Mouse (Mus musculus) midbrain, embryonic 11.5 days (tissue): ENCODE results near the gene Rrp1. TPM values are rescaled to one million over a fixed set of nuclear protein-coding genes. Genes with fewer than 3 reads are reported as not detected.

ENCODE experiments used
- ATAC-seq: fragments of 200-750 bp; cut with Nextera tagmentation; 2 replicates; pipeline ENCODE4 v1.8.0; 2017; ENCODE audit warnings: moderate TSS enrichment, moderate library complexity; ENCODE audit not compliant: low FRiP score
- DNase-seq: peaks from one replicate; pipeline ENCODE4 v3.0.0; 2015; ENCODE audit warnings: low spot score; ENCODE audit errors: missing footprints
- H3K27ac ChIP-seq: fragments of 300-500 bp; sonication (generic); 2 replicates; pipeline ENCODE4 v1.5.1; 2014; ENCODE audit warnings: low read depth, low read length
- H3K27me3 ChIP-seq: fragments of 300-500 bp; sonication (generic); 2 replicates; pipeline ENCODE4 v1.6.1; 2014; ENCODE audit warnings: mild to moderate bottlenecking, low read length, moderate library complexity, mixed read lengths; ENCODE audit not compliant: control insufficient read depth, insufficient read depth
- H3K36me3 ChIP-seq: fragments of 300-500 bp; sonication (generic); 2 replicates; pipeline ENCODE4 v1.6.1; 2014; ENCODE audit warnings: mild to moderate bottlenecking, low read length, moderate library complexity, mixed read lengths; ENCODE audit not compliant: control insufficient read depth, insufficient read depth
- H3K4me1 ChIP-seq: fragments of 300-500 bp; sonication (generic); 2 replicates; pipeline ENCODE4 v1.6.1; 2014; ENCODE audit warnings: low read length; ENCODE audit not compliant: control insufficient read depth, insufficient read depth
- H3K4me2 ChIP-seq: fragments of 300-500 bp; sonication (generic); 2 replicates; pipeline ENCODE4 v1.6.1; 2014; ENCODE audit warnings: mild to moderate bottlenecking, moderate library complexity
- H3K4me3 ChIP-seq: fragments of 300-500 bp; sonication (generic); 2 replicates; pipeline ENCODE4 v1.5.1; 2014; ENCODE audit warnings: low read depth, low read length
- H3K9ac ChIP-seq: fragments of 300-500 bp; sonication (generic); 2 replicates; pipeline ENCODE4 v1.6.1; 2014; ENCODE audit warnings: low read length
- H3K9me3 ChIP-seq: fragments of 300-500 bp; sonication (generic); 2 replicates; pipeline ENCODE4 v1.6.1; 2016; ENCODE audit warnings: low read length; ENCODE audit not compliant: control insufficient read depth
- WGBS: fragments of 180-500 bp; shearing (Covaris S2); extraction: QIAGEN DNeasy Blood & Tissue Kit; methylation state at CpG from one replicate; pipeline ENCODE4 v1.1.7; 2014; 5-methylcytosine and 5-hydroxymethylcytosine counted together
- polyA plus RNA-seq: library from polyadenylated mRNA; unstranded; fragments of >200 nt; fragmentation: Nextera tagmentation; extraction: Ambion mirVana; gene quantifications from 2 replicates; pipeline ENCODE4 v1.2.1, GENCODE M21; 2014

Rrp1 gene
- polyA plus RNA-seq, 1 experiment from 2014 or later: 244 TPM

DNA sequence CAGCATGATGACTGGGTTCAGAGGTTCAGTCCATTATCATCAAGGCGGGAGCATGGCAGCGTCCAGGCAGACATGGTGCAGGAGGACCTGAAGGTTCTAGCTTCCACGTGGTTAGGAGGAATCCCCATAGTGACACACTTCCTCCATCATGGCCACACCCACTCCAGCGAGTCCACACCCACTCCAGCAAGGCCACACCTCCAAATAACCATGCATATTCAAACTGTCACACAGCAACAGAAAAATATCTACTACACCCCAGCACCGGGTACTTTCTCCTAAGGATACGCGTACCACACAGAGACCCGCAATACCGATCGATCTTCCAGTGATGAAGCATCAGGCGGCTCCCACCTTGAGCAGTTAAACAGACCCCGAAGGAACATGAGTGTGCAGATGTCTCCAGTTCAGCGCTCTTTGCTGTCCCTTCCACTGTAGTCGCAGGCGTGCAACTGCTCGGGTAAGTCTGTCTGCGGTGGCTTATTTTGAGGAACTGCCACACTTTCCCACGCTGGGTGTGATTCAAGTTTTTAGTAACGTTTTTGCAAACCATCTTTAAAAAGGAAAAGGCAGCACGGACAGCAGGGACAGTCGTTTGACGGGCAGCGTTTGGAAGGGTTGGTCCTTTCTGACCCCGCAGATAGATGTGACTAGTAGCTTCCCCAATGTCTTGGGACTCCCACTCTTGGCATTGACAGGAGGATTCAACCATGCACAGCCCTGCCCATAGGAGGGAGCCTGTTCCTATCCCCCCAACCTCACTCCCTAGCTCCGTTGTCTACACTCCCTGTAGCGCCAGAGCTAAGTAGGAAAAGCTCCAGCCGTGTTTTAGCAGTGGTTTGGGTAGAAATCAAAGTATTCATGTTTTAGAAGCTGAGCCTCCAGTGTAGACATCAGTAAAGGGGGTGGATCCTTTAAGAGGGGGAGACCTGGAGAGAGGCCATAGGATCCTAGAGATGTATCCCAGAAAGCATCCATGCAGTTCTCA, 39.9 kb downstream of the Rrp1 start:
- no peaks in the 10 kb centered on the region for H3K36me3 ChIP-seq
- no peak overlapping the region for H3K4me3 ChIP-seq
- H3K9me3 ChIP-seq: no peaks in the 10 kb centered on the region
- H3K27me3 ChIP-seq: no peaks in the 10 kb centered on the region
- H3K27ac ChIP-seq: no peak overlapping the region
- 68% methylated on average over 27 of the region's 27 CpGs for WGBS
- DNase-seq: no peak
- H3K4me1 ChIP-seq: no peaks in the 10 kb centered on the region
- no peak for ATAC-seq
- H3K4me2 ChIP-seq: no peak overlapping the region
- no peak overlapping the region for H3K9ac ChIP-seq

DNA sequence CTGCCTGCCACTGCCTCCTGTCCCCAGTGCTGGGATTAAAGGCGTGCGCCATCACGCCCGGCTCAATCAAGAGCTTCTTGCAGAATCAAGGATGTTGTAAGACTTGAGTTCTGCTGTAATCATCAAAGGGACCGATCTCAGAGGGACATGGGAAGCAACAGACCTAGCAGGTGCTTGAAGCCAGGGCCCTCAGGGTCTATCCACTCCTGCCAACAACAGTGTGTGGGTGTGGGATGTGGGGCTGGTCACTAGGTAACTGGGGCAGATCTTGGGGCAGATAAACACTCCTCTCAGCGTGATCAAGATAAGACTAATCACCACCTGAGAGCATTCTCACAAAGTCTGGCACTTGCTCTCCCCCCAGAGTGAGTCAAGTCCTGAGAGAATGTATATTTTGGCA, 41.1 kb downstream of the Rrp1 start:
- Histone ChIP-seq H3K4me3 (no peak overlapping the region), H3K9me3 (no peaks in the 10 kb centered on the region), H3K36me3 (no peaks in the 10 kb centered on the region), H3K9ac (no peak overlapping the region), H3K27ac (no peak overlapping the region), H3K4me2 (no peak overlapping the region), H3K4me1 (no peaks in the 10 kb centered on the region), H3K27me3 (no peaks in the 10 kb centered on the region)
- no peak for DNase-seq
- no peak for ATAC-seq
- WGBS: 89% methylated on average over 6 of the region's 6 CpGs

DNA sequence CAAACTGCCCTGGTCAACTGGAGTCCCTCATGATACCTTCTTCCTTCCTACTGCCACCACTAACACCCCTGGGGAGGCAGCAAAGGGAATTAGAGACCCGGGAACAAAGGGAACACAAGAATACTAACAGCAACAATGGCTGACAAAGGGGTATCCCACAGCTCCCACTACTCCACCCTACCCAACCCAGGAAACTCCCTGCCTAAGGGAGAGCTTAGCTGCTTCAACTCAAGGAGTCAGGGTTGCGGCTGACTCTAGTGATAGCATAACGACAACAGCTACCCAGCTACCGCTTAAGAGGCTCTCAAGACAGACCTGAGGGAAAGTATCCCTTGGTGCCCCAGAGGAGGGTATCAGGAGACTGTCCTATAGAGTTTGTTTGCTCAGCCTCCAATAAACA, 45.3 kb downstream of the Rrp1 start:
- 35% methylated on average over 4 of the region's 4 CpGs for WGBS
- no peak overlapping the region for H3K9ac ChIP-seq
- DNase-seq (no peak), ATAC-seq (no peak)
- no peaks in the 10 kb centered on the region for H3K27me3 ChIP-seq
- H3K36me3 ChIP-seq: no peaks in the 10 kb centered on the region
- no peak overlapping the region for H3K4me2 ChIP-seq
- no peak overlapping the region for H3K4me3 ChIP-seq
- no peak overlapping the region for H3K27ac ChIP-seq
- no peaks in the 10 kb centered on the region for H3K4me1 ChIP-seq
- no peaks in the 10 kb centered on the region for H3K9me3 ChIP-seq

DNA sequence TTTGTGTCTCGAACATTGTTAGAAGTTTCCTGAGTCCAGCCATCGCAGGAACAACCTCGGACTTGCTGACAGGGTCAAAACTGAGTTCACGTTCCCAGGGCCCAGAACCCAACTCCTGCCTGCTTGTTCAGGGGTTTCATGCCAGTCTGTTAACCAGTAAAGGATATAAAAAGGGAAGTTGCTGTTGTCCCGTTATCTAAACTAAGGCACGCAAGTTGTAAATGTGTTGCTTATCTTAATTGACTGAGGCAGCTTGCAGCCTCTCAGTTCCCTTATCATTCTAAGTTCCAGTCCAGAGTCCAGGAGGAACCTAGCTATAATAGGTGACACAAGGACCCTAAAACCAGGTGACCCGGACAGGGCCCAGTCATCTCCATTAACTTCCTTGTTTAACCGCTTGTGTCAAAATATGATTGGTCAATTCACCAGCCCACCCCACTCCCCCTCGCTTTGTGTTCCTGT, 46.0 kb downstream of the Rrp1 start:
- DNase-seq (no peak), ATAC-seq (no peak)
- Histone ChIP-seq H3K4me3 (no peak overlapping the region), H3K27me3 (no peaks in the 10 kb centered on the region), H3K27ac (no peak overlapping the region), H3K4me2 (no peak overlapping the region), H3K9me3 (no peaks in the 10 kb centered on the region), H3K36me3 (no peaks in the 10 kb centered on the region), H3K4me1 (no peaks in the 10 kb centered on the region), H3K9ac (no peak overlapping the region)
- WGBS: 78% methylated on average over 9 of the region's 9 CpGs

DNA sequence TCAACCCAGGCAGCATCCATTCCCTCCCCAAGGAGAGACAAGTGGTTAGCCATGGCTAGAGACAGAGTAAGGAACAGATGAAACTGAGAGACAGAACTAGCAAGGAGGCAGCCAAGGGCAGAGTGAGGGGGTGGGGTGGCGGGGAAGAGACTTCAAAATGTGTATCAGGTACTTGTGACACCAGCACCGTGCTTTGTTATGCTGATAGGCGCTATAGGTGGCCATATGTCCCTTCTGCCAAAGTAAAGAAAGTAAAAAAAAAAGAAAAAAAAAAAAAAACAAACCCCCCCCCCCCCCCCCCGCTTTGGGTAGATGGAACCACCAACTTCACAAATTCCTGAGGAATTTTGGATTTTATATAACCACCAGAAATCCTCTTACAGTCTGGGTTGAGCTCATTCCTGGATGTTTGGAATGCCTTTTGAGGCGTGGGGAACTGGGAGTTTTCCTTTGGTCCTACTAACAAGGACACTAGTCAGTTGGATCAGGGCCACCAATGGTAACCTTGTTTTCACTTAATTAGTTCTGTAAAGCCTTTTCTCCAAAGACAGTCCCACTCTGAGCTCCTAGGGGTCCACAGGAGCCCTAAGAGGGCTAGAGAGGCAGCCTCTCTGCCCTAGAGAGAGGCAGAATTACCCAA, 46.5 kb downstream of the Rrp1 start:
- DNase-seq (no peak), ATAC-seq (no peak)
- Histone ChIP-seq H3K9me3 (no peaks in the 10 kb centered on the region), H3K4me3 (no peak overlapping the region), H3K9ac (no peak overlapping the region), H3K36me3 (no peaks in the 10 kb centered on the region), H3K4me2 (no peak overlapping the region), H3K27ac (no peak overlapping the region), H3K27me3 (no peaks in the 10 kb centered on the region), H3K4me1 (no peaks in the 10 kb centered on the region)
- 50% methylated on average over 5 of the region's 5 CpGs for WGBS

DNA sequence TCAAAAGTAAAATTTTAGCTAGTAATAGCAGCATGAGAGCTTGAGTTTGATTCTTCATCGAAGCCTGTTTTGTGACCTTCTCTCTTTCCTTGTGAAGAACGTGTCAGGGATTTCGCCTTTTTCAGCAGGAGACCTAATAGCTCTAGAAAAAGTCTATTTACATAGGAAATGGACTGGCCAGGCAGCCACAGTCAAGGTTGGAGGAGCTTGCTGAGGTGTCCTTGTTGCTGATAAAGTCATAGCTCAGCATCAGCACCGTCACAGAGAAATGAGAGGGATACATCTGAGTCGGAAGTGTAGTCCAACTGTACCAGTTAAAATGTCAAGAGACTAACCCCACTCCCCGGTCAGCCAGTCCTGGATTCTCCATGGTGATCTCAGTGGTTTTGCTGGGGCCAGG, 47.3 kb downstream of the Rrp1 start:
- 81% methylated on average over 6 of the region's 6 CpGs for whole genome bisulfite sequencing
- no peak for ATAC-seq
- Histone ChIP-seq H3K9ac (no peak overlapping the region), H3K4me1 (no peaks in the 10 kb centered on the region), H3K27me3 (no peaks in the 10 kb centered on the region), H3K4me2 (no peak overlapping the region), H3K36me3 (no peaks in the 10 kb centered on the region), H3K9me3 (no peaks in the 10 kb centered on the region), H3K27ac (no peak overlapping the region), H3K4me3 (no peak overlapping the region)
- DNase-seq: no peak

DNA sequence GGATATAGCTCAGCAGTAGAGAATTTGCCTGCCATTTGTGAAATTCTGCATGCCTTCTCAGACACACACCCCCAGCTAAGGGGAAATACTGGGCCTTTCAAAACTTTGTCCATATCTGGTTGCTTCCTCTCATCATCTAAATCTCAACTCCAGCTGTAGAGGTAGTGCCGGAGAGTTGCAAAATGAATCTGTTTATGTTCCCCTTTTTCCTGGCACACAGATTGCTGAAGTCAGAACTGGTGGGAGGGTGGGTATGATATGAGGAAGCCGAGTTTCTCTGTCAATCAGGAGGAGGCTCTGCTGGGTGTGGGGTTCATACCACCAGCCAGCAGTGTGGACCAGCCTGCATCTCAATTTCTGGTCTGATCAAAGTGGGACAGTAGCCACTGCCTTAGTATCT, 48.7 kb downstream of the Rrp1 start:
- Histone ChIP-seq H3K36me3 (no peaks in the 10 kb centered on the region), H3K4me2 (no peak overlapping the region), H3K27ac (no peak overlapping the region), H3K4me3 (no peak overlapping the region), H3K9me3 (no peaks in the 10 kb centered on the region), H3K9ac (no peak overlapping the region), H3K27me3 (no peaks in the 10 kb centered on the region), H3K4me1 (no peaks in the 10 kb centered on the region)
- no peak for DNase-seq
- no peak for ATAC-seq
- WGBS: 85% methylated on average over 2 of the region's 2 CpGs

DNA sequence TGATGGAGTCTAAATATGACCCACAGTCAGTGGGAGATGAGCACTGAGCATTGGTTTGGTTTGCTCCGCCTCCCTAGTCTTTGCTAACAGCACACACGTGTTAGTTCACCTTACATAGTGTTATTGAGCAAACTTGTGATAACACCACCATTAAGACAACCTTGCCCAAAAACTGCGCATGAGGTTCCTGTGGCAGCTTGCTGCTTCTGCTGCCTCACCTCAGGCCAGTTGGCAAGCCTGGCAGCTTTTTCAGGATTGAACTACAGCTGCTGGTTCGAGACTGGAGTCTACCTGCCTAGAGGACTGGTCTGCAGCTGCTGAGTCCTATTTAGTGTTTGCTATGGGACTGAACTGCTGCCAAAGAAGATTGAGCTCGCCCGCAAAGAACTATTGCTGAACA, 49.5 kb downstream of the Rrp1 start:
- no peak for DNase-seq
- Histone ChIP-seq H3K27me3 (no peaks in the 10 kb centered on the region), H3K4me2 (no peak overlapping the region), H3K4me3 (no peak overlapping the region), H3K36me3 (no peaks in the 10 kb centered on the region), H3K9ac (no peak overlapping the region), H3K4me1 (no peaks in the 10 kb centered on the region), H3K27ac (no peak overlapping the region), H3K9me3 (no peaks in the 10 kb centered on the region)
- WGBS: 90% methylated on average over 6 of the region's 6 CpGs
- no peak for ATAC-seq

DNA sequence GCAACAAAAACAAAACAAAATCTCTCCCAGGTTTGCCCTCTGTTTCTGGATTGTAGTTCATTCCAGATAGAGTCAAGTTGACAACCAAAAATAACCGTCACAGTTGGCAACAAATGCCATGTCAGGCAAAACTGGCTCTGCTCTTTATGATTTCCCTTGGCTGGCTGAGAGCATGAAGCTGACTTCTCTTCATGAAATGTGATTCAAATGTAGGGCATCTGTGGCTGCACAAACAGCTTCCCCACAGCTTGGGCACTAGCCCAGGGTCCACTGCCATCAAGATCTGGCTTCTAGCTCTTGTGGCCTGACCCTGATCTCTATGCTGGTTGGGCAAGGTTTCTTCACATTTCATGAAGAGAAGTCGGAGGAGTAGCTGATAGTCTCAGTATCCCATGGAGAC, 50.9 kb downstream of the Rrp1 start:
- Histone ChIP-seq H3K4me2 (no peak overlapping the region), H3K9ac (no peak overlapping the region), H3K36me3 (no peaks in the 10 kb centered on the region), H3K27me3 (no peaks in the 10 kb centered on the region), H3K4me1 (no peaks in the 10 kb centered on the region), H3K4me3 (no peak overlapping the region), H3K27ac (no peak overlapping the region), H3K9me3 (no peaks in the 10 kb centered on the region)
- 85% methylated on average over 2 of the region's 2 CpGs for WGBS
- DNase-seq: no peak
- no peak for ATAC-seq
